Mouse (Mus musculus) left cerebral cortex, adult 8-10 months (tissue): ENCODE data around the gene Ipcef1. TPM values are rescaled to one million over a fixed set of nuclear protein-coding genes. Genes with fewer than 3 reads are reported as not detected.
"Not testable (repeated sequence)": the region's sequence is repeated elsewhere in the genome, so short reads cannot be mapped to it uniquely, and the experiment has no call there.

Experiments used
- DNase-seq, 2 experiments: peaks; one replicate each; pipeline ENCODE4 v3.0.0; 2022; ENCODE audit warnings: low spot score in 2 of 2
- total RNA-seq, 4 experiments: library from RNA; stranded (reverse); gene quantifications; 2 replicates each; pipeline ENCODE4 v1.2.4; 2022

The Ipcef1 gene
- total RNA-seq, 4 experiments from 2014 or later = 73.6 to 104 (median 81.8) TPM

DNA sequence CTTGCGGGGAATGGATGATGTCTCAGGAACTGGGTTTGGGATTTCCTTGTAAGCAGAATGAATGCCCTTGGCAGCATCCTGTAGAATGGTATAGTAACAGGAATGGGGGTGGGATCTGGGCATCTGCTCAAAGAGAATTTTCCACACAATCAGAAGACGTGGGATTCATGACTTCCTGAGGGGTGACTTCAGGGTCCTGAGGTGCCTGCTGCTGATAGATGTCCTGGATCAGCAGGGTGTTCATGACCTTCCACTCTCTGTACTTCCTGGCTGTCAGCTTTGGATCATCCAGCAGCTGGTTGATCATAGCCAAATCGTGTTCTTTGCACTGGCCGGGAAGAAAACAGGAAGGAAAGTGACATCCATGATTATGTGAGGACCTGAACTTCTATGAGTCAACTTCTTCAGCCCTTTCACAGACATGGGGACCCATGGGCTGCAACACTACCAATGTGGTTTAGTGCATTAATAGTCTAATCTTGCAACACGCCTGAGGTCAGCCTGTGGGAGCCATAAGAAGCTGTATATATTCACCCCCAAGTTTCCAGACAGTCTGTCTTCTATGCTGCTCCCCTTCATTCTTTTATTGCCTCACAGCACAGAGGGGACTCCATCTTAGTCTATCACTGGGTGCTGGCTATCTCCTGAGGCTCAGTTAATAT lies 161.8 kb downstream of the Ipcef1 start:
- no peak for DNase-seq

DNA sequence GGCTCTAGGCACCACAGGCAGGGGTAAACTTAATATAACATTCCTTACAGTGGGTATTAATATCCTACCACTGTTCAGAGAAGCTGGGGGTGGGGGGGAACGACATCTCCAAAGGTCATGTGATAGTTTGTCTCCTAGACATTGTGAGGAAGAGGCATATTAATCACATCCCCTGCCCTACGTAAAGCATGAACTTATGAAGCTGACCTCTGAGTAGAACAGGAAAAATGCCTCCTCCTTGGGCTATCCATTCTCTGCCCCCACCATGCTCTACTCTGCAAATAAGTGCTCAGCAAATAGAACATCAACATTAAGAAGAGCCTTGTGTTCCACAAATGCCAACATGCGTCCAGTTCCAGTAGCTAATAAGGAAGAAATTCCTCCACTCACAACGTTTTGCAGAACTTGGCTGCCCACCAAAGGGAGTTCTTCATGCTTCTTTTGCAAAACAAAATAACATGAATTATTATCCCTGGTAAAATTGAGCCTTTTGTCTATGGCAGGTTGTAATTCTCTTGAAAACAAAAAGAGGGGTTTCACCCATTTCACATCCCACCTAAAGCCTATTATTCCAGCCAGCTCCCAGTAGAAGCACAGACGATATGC lies 162.5 kb downstream of the Ipcef1 start:
- DNase-seq = no peak

DNA sequence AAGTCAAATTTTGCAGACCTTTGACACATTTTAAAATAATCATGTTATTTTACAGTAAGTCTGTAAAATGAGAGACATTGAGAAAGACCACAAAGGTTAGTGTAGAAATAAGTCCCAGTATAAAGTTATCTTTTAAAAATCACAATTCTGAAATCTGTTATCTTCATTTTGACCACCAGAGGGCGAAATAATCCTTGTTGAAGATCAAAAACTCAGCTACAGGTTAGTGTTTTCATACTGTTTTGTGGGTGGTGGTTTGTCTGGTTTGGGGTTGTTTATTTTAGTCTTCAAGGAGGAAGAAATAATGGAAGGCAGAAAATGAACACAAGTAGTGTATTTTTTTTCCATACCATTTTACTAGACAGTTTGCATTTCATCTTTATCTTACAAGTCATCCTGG lies 166.8 kb downstream of the Ipcef1 start:
- no peak for DNase-seq

DNA sequence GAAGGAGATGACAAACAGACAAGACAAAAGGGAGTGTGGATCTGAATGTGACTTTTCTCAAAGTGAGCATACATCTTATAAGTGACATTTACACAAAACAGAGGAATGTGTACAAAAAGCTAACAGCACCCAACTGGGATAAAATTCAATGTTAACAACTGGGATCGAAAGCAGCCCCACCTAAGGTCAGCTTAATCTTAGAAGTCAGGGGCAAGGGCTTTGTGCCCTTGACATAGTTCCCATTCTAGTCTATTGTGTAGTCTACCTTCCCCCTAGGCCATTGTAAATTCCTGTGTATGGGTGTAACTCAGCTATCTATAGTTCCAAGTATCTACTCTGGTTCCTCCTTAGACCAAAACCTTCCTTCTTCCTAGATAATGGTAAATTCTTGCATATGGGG lies 170.2 kb downstream of the Ipcef1 start:
- not testable (repeated sequence) for DNase-seq

DNA sequence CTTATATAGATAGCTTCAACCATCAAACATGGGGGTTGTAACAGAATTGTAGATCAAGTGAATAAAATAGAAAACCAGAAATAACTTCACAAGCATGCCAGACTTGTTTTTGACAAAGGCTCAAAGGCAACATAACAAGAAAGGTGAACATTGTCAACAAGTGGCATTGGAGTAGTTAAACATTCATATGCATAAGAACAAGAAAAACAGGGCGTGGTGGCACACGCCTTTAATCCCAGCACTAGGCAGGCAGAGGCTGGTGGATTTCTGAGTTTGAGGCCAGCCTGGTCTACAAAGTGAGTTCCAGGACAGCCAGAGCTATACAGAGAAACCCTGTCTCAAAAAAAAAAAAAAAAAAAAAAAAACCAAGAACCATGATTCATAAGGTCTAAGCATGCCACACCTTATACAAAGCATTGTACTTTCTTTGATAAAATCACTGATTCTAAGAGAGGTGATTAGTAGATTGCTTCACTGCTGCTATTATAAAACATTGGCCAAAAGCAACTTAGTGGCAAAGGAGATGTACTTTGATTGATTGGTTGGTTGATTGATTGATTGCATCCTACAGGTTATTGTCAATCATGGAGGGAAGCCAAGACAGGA lies 173.9 kb downstream of the Ipcef1 start:
- DNase-seq = no peak

DNA sequence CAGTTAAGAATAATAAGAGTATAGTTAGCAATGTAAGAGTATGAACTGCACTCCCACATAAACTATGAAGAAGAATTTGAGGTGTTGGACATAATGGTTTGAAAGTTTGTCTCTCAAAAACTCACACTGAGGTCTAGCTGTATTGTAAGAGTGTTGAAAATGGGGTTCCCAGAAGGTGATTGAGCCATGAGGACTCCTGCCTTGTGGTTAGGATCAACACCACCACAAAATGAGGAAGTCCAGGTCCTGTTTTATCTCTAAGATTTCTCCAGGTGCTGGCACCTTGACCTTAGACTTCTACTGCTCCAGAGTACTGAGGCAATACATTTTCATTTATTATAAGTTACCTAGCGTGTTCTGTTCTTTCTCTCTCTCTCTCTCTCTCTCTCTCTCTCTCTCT lies 178.4 kb downstream of the Ipcef1 start:
- DNase-seq = no peak

DNA sequence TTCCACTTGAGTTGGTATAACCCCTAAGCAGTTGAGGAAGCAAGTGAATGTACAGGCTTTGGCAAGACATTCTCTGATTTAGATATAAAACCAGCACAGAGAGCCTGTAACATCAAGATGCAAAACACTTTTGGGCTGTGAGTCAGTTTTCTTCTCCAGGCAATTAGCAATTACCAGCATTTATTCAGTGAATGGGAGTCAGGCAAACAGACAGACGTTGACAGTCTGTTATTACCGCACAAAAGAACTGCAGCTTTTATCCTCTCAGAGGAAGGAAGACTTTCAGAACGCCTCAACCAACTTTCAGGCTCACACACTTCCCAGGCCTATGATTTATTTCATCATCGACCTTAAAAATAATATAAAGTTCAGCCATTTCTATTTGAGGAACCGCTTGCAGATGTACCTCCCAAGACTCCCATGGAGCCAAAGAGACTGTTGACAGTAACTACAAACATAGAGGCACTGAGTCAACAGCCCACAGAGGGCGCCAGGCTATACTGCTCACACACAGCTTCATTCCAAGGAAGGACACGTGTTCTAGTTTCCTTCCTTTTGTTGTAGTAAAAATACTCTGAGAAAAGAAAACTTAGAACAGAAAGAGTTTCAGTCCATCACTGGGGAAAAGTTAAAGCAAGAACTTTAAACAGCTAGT lies 180.7 kb downstream of the Ipcef1 start:
- DNase-seq = no peak

DNA sequence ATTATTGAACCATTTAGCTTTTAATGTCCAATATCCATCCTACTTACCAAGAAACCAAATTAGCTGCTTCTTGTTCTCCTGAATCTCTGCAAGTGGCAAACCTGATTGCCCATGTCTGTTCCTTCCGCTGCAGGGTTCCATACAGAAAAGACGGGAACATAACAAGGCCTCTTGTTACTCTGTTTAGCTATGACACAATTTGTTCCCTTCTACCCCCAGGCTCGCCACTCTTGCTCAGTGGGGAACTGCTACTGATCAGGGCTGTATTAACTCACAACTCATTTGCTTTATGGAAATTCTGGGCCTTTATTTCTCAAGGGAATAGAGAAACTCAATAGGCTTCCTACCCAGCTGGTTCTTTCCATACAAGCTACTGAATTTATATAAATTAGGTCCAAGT lies 196.5 kb downstream of the Ipcef1 start:
- no peak for DNase-seq

DNA sequence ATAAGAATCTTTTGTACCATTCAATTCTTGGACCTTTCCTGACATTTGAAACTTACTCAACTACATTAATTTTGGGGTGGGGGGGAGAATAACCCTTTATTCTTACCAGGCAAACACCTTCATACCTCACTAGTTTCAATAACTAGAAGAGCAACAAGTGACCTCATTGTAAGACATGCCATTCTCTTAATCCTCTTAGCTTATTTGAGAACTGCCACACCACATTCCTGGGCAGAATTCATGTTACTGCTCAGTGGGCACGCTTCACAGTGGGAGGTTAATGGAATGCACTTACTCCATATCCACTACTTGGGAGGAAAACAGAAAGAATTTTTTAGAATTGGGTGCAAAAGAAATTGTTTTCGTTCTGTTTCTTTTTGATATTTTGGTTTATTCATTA lies 203.4 kb downstream of the Ipcef1 start:
- no peak for DNase-seq

DNA sequence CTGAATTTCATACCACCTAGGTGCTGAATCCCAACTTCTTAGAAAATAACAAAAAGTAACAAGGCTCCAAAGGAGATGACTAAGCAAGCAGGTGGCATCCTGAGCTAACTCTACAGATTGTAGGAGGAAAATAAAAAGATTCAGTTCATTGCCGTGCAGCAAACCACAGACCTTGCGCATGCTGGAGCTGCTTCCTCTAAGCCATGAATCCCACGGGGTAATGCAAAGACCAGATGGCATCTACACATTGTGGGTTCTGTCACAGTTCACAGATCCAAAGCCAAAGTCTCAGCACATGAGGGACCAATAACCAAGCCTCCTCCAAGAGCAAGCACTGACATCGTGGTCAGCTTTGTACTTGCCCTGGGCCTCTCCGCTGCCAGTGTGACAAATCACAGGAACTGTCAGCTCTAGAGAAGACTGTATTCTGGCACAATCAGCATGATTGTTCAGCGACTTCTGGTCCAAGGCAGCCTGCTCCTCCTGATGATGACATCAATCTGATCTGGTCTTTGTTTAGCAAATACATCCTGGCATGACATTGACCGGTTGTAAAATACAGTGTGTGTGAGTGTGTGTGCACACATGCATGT lies 204.0 kb downstream of the Ipcef1 start:
- DNase-seq = peak in 1 of 2 experiments; percentile 29

DNA sequence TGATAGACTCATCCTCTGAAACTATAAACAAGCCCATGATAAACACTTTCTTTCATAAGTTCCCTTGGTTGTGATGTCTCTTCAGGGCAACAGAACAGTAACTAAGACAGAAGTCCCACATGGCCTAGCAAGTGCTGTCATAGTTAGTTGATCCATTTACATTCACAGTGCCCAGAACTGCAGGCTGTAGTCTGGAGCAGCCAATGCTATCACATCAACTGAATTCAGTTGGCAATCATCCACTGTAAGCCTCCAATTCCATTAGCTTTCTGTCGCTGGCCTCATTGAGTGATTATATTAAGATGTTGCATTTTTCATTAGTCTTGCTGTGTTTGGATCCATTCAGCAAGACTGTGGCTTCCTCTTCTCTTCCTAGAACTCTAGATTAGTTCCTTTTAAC lies 206.0 kb downstream of the Ipcef1 start:
- no peak for DNase-seq

DNA sequence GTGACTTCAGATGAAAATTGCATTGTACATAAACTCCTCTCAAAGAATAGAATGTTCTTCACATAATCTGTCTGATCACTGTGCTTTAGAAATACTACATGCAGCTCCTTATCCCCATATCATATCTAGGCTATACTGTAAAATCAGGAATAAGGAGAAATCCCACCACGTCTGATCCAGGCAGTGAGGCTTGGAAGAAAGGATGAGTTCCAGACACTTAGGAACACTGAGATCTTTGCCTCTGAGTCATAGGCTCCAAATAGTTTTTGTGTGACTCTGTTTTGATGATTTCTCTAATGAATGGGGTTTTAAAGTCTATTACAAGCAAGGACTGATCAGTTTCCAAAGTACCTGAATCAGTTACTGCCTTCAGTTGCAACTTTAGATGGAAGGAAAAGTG lies 210.1 kb downstream of the Ipcef1 start:
- no peak for DNase-seq

Other genes with a start within 250 kb of the Ipcef1 start
- gene Cnksr3, start 159.8 kb upstream of the Ipcef1 start, total RNA-seq = 1 to 10 TPM; 4.1 to 5.2 (median 4.6) TPM